Comparison of ENCODE assay signal across 8 mouse cellular contexts in genomic region chr4:116123602-116124519, GRCm38 (mm10). TPM values are rescaled to one million over a fixed set of nuclear protein-coding genes. Genes with fewer than 3 reads are reported as not detected.
DNase-seq lines count a peak whose midpoint lies in the region; ATAC-seq lines count a peak whose summit lies in the region.

Gene Rad54l, minus strand, starts transcription at chr4:116123690.
Gene Pomgnt1, plus strand, starts transcription at chr4:116123840.

- 0 out of 2 replicates have a peak, but pooled peaks cover 2% of the 10 kb centered on the region for H3K4me1 ChIP-seq in embryonic facial prominence, embryonic 11.5 days (ENCODE audit: control insufficient read depth, insufficient read depth, low read length)
- peaks cover 20% of the 10 kb centered on the region for H3K4me1 ChIP-seq in limb, embryonic 13.5 days
- peaks cover 20% of the 10 kb centered on the region for H3K4me1 ChIP-seq in midbrain, embryonic 15.5 days

- peak within 1 kb of the TSS; percentile 66 for H3K4me3 ChIP-seq in embryonic facial prominence, embryonic 11.5 days (ENCODE audit: low read depth, low read length)
- peak within 1 kb of the TSS; percentile 62 for H3K4me3 ChIP-seq in limb, embryonic 13.5 days
- H3K4me3 ChIP-seq in midbrain, embryonic 15.5 days = peak within 1 kb of the TSS; percentile 57

- peak; percentile 98 for ATAC-seq in embryonic facial prominence, embryonic 11.5 days (replicated peaks; ENCODE audit: insufficient number of reproducible peaks, low FRiP score, low TSS enrichment, low read depth)
- ATAC-seq in limb, embryonic 13.5 days (ENCODE audit: low FRiP score, low read depth) = peak; percentile 98
- ATAC-seq in midbrain, embryonic 15.5 days (replicated peaks) = peak; percentile 98

- peak within 1 kb of the TSS; percentile 70 for H3K4me2 ChIP-seq in embryonic facial prominence, embryonic 11.5 days (ENCODE audit: low read depth, low read length)
- peak within 1 kb of the TSS; percentile 70 for H3K4me2 ChIP-seq in limb, embryonic 13.5 days (replicated peaks)
- H3K4me2 ChIP-seq in midbrain, embryonic 15.5 days = peak within 1 kb of the TSS; percentile 76

- peak; percentile 97 for DNase-seq in 3T3-L1 (ENCODE audit: low read depth, low spot score)
- DNase-seq in adrenal gland, postnatal 25 days = peak; percentile 77
- DNase-seq in embryonic facial prominence, embryonic 11.5 days (ENCODE audit: low spot score) = peak; percentile 97
- DNase-seq in heart, adult 11 months = peak; percentile 98
- peak; percentile 75 for DNase-seq in kidney, adult 11 months
- peak; percentile 56 to 66 for DNase-seq in spleen, adult 18-20 months

- WGBS in embryonic facial prominence, embryonic 11.5 days = 4% methylated on average over 24 of the region's 24 CpGs
- 2% methylated on average over 24 of the region's 24 CpGs for WGBS in limb, embryonic 13.5 days
- 5% methylated on average over 24 of the region's 24 CpGs for WGBS in midbrain, embryonic 15.5 days

- H3K9ac ChIP-seq in embryonic facial prominence, embryonic 11.5 days (replicated peaks; ENCODE audit: low read length) = peak within 1 kb of the TSS; percentile 77
- peak within 1 kb of the TSS; percentile 73 for H3K9ac ChIP-seq in limb, embryonic 13.5 days
- H3K9ac ChIP-seq in midbrain, embryonic 15.5 days = peak within 1 kb of the TSS; percentile 53

- no peaks in the 10 kb centered on the region for H3K27me3 ChIP-seq in embryonic facial prominence, embryonic 11.5 days (ENCODE audit: control insufficient read depth, insufficient read depth, low read length)
- H3K27me3 ChIP-seq in limb, embryonic 13.5 days = no peaks in the 10 kb centered on the region
- H3K27me3 ChIP-seq in midbrain, embryonic 15.5 days (replicated peaks) = no peaks in the 10 kb centered on the region

- H3K27ac ChIP-seq in embryonic facial prominence, embryonic 11.5 days (replicated peaks; ENCODE audit: low read depth, low read length) = no peak within 1 kb of the TSS
- peak within 1 kb of the TSS; percentile 34; the same call in 1 of the 2 replicates for H3K27ac ChIP-seq in limb, embryonic 13.5 days
- H3K27ac ChIP-seq in midbrain, embryonic 15.5 days = peak within 1 kb of the TSS; percentile 54

- no peaks in the 10 kb centered on the region for H3K9me3 ChIP-seq in embryonic facial prominence, embryonic 11.5 days (replicated peaks; ENCODE audit: control insufficient read depth, low read length)
- no peaks in the 10 kb centered on the region for H3K9me3 ChIP-seq in limb, embryonic 13.5 days
- H3K9me3 ChIP-seq in midbrain, embryonic 15.5 days = no peaks in the 10 kb centered on the region

- H3K36me3 ChIP-seq in embryonic facial prominence, embryonic 11.5 days (replicated peaks; ENCODE audit: control insufficient read depth, insufficient read depth, low read depth, low read length) = no peaks in the 10 kb centered on the region; the same call in 1 of the 2 replicates
- H3K36me3 ChIP-seq in limb, embryonic 13.5 days = peaks cover under 1% of the 10 kb centered on the region
- no peaks in the 10 kb centered on the region for H3K36me3 ChIP-seq in midbrain, embryonic 15.5 days (replicated peaks)

RNA-seq across cellular contexts. Expression of gene Rad54l, which starts in this region (rescaled TPM):
- total RNA-seq in adrenal gland, postnatal 25 days (2021) = 2.9 and 3.9 TPM in 2 replicates
- polyA plus RNA-seq in embryonic facial prominence, embryonic 11.5 days (2014; fragmentation: Nextera tagmentation; extraction: Ambion mirVana) = 57.6 and 60.1 TPM in 2 replicates
- 38.0 TPM in 2 replicates for polyA plus RNA-seq in limb, embryonic 13.5 days (2015; fragmentation: Nextera tagmentation; extraction: Ambion mirVana)
- polyA plus RNA-seq in midbrain, embryonic 15.5 days (2015; fragmentation: Nextera tagmentation; extraction: Ambion mirVana) = 7.9 and 9.3 TPM in 2 replicates

RNA-seq across cellular contexts. Expression of gene Pomgnt1, which starts in this region (rescaled TPM):
- total RNA-seq in adrenal gland, postnatal 25 days (2021) = 64.0 and 65.8 TPM in 2 replicates
- polyA plus RNA-seq in embryonic facial prominence, embryonic 11.5 days (2014; fragmentation: Nextera tagmentation; extraction: Ambion mirVana) = 52.7 and 56.8 TPM in 2 replicates
- 63.4 and 69.0 TPM in 2 replicates for polyA plus RNA-seq in limb, embryonic 13.5 days (2015; fragmentation: Nextera tagmentation; extraction: Ambion mirVana)
- polyA plus RNA-seq in midbrain, embryonic 15.5 days (2015; fragmentation: Nextera tagmentation; extraction: Ambion mirVana) = 70.5 and 72.4 TPM in 2 replicates
